Mouse (Mus musculus): Measurements from ENCODE around the gene Magohb.

DNA sequence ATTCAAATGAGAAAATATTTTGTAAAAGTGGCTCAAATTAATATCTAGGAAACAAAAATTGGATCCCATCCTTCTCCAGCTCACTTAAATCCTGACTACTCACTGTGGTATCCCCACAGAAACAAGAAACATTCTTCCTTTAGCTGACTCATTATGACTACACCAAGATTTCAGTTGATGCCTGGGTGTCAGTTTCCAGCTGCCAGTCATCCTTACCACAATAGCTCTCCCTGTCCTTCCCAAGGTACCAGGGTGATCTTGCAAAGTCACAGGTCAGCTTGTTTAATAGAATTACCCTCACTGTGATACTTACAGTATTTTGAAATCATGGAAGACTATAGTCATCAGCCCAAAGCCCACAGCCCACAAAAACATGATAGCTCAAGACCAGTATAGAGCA lies 5.5 kb upstream of the Magohb start:
- TF ChIP-seq CTCF (IDR thresholded peaks at IDR 0.05; ENCODE audit: control insufficient read depth, insufficient read depth, insufficient replicate concordance, low read depth, low read length) = no peak
- TF ChIP-seq POLR2A (IDR thresholded peaks at IDR 0.05; ENCODE audit: control insufficient read depth, low read depth, low read length) = no peak
